Mouse (Mus musculus): ENCODE measurements at regions not wholly inside any gene's neighbourhood (a gene's known extent, or its start where the extent isn't known, plus 50 kb on each side); places are given as distances from the start of the nearest gene placed in this dataset.

- no peak for DNase-seq
Measured at GRCm38 (mm10) chr15:43803342-43803741, 3669.2 kb downstream of the 9330182O14Rik start.

Measured in lung, postnatal 14 days (tissue).